Mouse (Mus musculus) thymus, postnatal 25 days (tissue): ENCODE results near the gene Gbp2.
"Not testable (repeated sequence)": the region's sequence is repeated elsewhere in the genome, so short reads cannot be mapped to it uniquely, and the experiment has no call there.

ENCODE experiments used
- DNase-seq: peaks from one replicate; pipeline ENCODE4 v3.0.0; 2022

Gene Gbp2

DNA sequence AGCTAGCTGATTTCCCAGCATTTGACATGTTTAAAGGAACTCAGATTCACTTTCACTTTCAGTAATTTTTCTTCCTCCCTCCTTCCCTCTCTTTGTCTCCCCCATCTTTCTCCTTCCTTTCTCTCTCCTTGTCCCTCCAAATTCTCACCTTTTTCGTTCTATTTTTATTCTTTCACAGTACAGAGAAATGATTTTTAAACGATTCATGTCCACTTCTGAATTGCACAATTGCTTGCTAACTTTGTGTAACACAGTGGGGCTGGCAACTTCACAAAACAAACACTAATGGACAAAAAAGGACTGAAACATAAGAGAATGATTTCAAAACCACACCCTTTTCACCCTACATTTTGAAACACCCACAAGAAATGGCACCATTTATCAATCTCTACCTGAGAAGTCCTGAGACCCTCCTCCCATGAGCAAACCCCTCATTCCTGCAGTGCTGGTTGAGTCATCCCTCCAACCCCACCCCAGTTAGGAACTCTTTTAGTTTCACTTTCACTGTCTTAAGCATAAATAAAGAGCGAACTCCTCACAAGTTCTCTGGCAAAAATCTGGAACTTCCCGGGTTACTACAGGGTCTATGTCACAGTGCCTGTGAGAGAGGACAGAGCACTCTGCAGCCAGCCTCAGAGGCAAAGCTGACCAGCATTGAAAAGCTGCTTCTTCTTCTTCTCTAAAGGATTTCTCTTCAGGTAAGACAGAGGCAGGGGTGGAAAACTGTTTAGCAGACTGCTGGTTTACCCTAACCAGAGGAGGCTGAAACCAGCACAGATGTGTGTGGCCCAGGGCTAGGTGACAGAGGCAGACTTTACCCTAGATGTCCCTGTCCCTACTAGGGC, at the start of gene Gbp2:
Gene Gbp2 (plus strand): TSS at position 492 of the 845 bp plus-strand sequence.
- DNase-seq, result peak; percentile 59

DNA sequence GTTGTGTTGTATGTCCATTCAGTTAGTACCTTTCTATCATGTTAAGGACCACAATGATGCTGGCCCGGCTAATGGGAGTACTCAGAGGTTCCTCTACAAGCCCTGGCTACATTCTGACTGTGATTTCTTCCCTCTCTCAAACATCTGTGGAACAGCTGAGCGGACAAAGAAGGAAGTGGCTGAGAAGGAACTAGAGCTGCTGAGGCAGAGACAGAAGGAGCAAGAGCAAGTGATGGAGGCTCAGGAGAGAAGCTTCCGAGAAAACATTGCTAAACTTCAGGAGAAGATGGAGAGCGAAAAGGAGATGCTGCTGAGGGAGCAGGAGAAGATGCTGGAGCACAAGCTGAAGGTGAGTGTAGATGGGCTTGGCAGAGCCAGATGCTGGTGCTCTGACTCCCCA, 49.7 kb upstream of the Gbp2 start:
- no peak for DNase-seq

DNA sequence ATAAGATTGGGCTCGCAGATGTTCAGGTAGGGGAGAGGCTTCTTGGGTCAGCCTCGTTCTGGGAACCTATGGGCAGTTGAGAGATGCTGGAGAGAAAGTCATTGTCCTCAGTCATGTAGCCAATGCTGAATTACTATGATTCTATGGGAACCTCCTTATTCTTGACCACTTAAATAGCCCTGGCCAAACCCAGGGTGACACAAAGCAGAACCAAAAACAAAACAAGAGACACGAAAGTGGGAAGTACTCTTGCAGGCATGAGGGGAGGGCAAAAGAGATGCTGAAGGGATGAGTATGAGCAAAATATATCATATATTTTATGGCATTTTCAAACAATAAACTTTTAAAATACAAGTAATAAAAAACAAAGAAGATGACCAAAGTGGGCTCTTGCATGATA, 43.3 kb upstream of the Gbp2 start:
- DNase-seq, result no peak

DNA sequence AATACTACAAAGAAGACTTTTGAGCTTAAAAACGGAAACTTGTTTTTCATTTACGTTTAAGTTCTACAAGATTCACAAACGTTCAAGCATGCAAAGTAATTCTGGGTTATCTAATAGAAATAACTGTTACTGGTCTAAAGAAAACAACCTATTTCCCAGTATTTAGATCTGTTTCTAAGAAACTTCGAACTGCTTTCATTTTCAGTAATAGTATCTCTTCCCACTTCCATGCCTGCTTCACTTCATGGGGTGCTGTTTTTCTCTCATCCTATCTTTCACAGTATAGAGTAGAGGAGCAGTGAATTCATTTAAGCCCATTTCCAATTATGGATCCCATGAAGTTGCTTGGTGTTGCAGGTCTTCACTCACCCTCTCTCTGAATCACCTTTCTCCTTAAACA, 42.1 kb upstream of the Gbp2 start:
- no peak for DNase-seq

DNA sequence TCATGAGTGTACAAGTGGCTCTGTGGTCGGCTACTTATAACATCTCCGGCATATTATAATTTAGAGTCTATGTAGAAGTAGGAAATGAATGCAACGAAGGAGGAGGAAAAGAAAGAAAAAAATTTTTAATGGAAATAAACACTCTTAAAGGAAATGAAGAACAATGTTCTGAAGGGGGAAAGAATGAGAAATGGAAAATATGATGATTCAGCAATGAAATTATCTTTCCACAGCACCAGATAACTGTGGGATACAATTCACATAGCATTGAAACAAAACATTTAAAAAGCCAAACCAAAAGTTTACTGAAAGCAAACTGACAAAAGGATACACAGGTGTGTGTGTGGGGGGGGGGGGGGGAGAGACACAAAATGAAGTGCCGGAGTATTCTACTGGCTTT, 37.3 kb upstream of the Gbp2 start:
- no peak for DNase-seq

DNA sequence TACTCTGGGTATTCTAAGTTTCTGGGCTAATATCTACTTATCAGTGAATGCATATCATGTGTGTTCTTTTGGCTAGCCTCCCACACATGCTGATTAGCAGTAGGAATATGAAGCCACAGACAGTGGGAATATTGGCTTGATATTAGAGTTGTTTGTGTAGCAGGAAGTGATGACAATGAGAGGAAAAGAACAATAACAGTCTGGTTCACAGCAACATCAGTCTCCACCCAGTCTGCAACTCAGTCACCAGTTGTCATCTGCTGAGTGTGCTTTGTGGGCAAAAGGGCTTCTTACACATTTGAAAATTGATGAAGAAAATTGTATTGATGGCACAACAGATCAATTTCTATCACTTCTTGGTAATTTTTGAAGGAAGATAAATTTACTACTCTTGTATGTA, 33.0 kb upstream of the Gbp2 start:
- DNase-seq, result no peak

DNA sequence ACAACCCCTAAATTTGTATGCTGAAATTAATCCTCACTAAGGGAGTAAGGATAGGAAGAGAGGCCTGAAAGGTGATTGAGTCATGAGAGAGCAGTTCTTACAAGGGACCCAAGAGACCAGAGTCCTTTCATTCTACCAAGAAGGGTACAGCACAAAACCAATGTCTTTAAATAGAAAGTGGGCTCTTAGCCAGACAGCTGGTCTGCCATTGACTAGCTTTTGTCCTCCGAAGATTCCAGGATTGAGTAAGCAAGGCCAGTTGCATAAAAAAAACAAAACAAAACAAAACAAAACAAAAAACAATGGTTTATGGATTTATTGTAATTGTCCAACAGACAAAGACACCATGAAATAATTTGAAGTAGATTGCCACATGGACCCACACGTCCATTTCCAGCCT, 31.5 kb upstream of the Gbp2 start:
- no peak for DNase-seq

DNA sequence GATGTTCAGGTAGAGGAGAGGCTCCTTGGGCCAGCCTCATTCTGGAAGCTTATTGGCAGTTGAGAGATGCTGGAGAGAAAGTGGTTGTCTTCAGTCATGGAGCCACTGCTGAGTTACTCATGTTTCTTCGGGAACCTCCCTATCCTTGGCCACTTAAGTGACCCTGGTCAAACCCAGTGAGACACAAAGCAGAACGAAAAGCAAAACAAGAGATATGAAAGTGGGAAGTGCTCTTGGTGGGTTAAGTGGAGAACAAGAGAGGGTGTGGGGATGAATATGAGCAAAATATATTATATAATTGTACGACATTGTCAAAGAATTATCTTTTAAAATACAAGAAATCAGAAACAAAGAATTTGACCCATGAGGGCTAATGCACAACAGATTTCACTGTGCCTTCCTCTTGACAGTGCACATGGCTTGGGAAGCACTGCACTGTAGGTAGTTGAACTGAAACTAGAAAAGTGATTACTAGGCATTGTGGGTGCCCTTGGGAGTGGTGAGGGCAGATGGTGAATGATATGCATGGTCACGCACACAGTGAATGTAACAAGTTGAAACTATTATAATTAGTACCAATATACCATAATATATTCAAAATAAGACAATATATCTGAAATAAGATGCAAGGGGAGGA, 29.9 kb upstream of the Gbp2 start:
- no peak for DNase-seq

DNA sequence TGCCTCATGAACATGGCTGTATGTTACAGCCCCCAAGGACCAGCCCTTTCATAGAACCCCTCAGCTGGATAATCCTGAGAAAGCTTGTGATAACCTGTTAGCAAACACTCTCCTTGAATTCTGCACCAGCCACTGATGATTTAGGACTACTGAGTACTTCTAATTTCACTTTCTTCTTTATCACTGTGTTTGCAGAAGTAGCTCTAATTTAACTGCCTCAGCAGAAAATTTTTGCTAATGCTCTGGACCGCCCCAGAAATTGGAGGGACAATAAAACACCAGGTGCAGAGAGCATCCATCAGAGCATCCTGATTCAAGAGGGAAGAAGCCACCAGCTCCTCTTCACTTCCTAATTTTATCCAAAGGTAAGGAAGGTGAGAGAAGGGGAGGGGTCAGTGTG, 25.9 kb upstream of the Gbp2 start, which contains the start of gene Gbp2b:
Gene Gbp2b (plus strand): TSS at position 301 of the 400 bp plus-strand sequence.
- DNase-seq, result no peak

DNA sequence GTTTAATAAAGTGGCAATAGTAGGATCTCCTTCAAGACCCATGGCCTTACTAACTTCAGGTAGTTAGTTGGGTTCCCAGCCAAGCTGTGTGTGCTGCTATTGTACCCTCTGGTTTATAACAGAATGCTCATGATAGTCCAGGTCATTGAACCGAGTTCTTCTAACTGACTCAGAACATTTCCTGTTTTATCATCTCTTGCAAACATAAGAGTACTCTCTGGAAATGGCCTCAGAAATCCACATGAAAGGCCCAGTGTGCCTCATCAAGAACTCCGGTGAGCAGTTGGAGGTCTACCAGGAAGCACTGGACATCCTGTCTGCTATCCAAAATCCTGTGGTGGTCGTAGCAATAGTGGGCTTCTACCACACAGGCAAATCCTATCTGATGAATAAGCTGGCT, 22.5 kb upstream of the Gbp2 start:
- DNase-seq, result no peak

DNA sequence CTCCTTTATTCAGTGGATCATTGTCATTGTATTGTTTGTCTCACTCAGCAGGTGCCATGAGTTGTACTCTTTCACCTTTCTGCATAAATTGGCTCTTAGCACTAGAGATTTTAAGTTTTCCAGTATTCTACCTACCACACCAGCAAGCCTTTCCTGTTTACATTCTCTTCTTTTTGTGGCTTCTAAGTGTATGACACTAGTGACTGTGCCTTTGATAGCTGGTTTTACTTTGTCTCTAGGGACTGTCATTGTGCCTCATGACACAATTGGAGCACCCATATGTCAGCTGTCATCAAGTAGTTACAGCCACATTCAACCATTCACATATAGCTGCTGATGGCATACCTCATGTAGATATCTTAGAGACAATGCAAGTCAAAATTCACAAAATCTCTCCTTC, 18.7 kb upstream of the Gbp2 start:
- DNase-seq, result no peak

DNA sequence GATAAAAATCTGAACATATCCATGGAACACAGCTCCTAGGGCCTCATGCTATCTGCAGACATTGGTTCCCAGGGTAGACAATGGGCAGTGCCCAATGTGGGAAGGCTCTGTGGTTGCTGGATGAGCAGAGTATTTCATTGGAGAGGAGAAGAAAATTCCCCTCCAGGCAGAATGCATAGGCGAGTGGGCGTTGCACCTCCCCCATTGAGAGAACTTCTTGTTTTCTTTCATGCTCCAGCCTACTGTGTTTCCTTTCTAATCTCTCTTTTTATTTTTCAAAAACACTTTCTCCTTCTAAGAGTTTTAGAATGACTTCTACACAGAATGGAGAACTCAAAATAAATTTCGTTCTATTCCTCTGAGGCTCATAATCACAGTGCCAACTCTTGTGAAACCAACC, 1.7 kb upstream of the Gbp2 start:
- peak; percentile 9 for DNase-seq

DNA sequence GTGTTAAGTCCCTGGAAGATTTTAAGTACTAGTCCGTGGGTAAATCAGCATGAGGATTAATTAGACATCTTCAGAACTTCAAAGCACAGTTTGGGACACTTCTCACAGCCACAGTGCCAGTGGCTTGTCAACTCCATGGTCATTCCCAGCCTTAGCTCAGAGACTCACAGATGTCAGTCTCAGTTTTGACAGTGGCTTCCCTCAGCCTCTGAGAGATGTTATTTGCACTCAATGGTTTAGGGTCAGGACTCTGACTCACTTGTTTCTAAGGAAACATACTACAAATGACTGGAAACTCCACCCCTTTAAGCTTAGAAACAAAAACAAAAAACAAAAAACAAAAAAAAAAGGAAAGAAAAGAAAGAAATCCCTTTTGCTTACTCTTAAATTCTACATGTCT, 796 bp upstream of the Gbp2 start:
- DNase-seq, result peak; percentile 16

DNA sequence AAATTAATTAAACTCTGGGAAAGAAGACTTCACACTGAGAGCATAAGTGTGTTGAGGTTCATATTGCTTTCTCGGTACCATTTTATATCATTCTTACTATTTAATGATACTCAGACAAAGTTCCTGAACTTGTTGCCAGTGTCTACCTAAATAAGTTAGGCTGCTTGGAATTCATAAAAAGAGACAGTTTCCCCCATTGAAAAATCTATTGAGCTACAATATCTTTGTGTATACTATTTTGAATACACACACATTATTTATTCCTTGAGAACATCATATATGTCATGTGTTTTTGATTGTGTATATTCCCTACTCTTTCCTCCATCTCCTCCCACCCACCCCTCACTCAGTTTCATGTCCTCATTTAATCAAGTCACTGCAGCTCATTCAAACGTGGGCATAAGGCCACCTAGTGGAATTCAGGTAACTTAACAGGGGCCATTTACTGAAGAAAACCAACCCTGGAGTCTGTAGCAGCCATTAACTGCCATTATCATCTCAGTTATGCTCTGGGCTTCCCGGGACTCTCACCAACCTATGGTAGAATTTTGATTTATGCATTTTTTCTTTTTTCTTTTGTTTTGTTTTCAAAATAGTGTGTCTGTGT, 657 bp downstream of the Gbp2 start:
- DNase-seq, result peak; percentile 23

DNA sequence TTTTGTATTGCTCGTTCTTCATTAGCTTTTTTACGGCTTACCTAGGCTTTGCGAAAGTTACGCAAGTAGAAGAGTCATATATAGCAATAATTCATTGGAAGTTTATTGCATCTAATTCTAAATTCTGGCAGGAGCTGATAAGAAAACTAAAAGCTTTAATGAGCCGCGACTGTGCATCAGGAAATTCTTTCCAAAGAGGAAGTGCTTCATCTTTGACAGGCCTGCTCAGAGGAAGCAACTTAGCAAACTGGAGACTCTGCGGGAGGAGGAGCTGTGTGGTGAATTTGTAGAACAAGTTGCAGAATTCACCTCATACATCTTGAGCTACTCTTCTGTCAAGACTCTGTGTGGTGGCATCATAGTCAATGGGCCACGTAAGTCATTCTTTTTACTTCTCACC, 10.0 kb downstream of the Gbp2 start:
- DNase-seq, result no peak

DNA sequence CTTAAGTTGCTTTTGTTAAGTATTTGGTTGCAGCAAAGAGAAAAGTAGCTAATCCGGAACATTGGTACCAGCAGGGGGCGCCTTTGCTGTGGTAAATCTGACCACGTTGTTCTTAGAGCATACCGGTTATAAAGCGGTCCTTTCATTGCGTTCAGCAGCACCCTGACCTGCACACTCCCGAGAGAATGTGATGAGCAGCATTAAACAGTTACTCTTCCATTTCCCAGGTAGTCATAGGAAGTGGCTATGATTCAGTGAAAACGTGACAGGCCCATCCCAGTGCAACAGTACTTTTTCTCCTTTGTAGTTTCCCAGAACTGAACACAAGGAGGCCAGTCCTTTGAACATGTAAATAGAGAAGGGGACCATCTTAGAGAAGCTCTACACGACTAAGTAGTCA, 19.8 kb downstream of the Gbp2 start:
- DNase-seq, result peak; percentile 59

DNA sequence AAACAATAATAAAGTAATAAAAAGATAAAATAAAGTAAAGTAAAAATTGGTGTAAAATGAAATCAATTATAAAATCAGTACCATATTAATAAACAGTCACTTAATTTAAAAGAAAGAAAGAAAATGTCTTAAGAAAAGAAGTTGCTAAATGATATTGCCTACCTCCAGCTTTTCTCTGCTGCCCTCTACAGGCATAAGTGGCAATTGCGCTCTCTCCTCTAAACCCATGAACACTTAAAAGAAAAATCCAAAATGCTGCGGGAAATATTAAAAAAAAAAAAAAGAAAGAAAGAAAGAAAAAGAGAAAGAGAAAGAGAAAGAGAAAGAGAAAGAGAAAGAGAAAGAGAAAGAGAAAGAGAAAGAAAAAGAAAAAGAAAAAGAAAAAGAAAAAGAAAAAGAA, 25.5 kb downstream of the Gbp2 start:
- DNase-seq, result peak; percentile 68

DNA sequence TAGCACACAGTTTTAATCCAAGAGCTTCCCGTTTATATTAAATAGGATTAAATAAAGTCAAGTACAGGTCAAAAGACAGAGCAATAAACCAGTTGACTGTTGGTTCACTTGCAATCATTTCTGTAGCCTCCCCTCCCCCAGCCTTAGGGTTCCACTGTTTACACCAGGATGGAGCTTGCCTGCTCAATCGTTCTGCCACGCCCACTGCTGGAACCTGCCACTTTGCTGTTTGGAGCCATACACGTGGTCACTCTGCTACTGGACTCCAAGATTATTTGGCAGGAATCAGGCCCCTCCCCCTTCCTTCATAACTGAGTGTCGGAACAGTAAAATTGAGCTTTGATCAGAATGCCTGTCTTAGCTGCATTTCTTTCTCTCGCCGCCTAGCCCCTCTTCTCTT, 27.4 kb downstream of the Gbp2 start:
- not testable (repeated sequence) for DNase-seq

DNA sequence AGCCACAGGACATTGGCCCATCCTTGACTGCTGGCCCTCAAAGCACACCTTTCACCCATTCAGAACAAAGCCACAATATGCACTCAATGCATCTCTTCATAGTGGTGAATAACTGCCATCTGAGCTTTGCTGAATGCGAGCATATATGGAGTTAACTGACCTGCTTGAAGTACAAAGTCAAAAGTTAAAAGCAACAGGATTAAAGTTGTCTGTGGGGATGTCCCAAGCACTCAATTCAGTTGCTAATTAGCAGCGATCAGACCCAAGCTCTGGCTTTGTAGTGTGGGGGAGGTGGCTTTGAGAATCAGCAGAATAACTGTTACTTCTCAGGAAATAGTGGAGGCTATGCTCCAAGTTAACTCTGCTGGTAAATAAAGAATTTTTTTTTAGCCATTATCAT, 29.8 kb downstream of the Gbp2 start:
- no peak for DNase-seq

DNA sequence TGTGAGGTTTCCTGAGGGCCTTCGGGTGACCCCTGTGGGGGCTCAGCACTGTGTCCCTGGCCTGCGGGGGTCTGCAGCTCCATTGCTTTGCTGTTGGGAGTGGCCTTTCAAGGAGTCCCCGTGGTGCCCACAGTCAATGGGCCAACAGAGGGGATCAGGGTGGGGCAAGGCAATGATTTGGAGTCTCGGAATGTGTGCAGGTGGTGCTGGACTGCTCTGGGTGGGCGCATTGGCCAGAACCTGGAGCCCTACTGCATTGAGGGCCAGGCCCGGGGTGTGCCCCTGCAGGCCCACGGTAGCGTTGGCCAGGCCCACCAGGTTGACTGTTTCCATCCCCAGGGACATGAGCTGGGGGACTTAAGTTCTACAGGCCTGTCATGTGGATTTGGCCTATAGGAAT, 44.3 kb downstream of the Gbp2 start:
- DNase-seq, result no peak

DNA sequence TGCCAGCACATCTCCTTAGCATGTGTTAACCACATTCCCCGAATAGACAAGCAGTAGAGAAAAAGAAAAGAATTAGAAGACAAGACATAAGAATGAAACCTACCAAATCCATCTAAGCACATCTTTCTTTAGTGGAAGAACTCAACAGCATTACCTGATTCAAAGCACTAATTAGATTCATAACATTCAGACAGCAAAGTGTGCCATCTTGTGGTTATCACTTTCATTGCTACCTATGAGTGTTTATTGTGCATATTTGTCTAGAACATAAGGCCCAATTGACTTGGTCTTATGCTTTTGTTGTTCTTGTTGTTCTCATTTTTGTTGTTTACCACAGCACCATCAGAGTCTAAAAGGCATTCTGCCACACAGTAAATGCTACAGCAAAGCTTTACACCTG, 54.2 kb downstream of the Gbp2 start:
- DNase-seq, result no peak
